Mouse (Mus musculus): ENCODE results near the gene Elane.
A peak's percentile ranks its signal among the peaks of the same experiment; 100 is the strongest.

Elane gene

GRCm38 (mm10) chr10:79858416-79859074 lies 27.5 kb upstream of the Elane start:
- no peak for DNase-seq (ENCODE audit: low read depth)

GRCm38 (mm10) chr10:79859116-79859515 lies 26.9 kb upstream of the Elane start:
- DNase-seq (ENCODE audit: low read depth): no peak

- no peak for DNase-seq (ENCODE audit: low read depth)
Observed at GRCm38 (mm10) chr10:79860079-79860911, 25.8 kb upstream of the Elane start.

- DNase-seq (ENCODE audit: low read depth): no peak
Observed at GRCm38 (mm10) chr10:79861230-79862048, 24.6 kb upstream of the Elane start.

GRCm38 (mm10) chr10:79862049-79862788 lies 23.8 kb upstream of the Elane start:
- DNase-seq (ENCODE audit: low read depth): no peak

- DNase-seq (ENCODE audit: low read depth): no peak
Observed at GRCm38 (mm10) chr10:79862925-79863324, 23.1 kb upstream of the Elane start.

GRCm38 (mm10) chr10:79864351-79865188 lies 21.5 kb upstream of the Elane start:
- DNase-seq (ENCODE audit: low read depth): no peak

GRCm38 (mm10) chr10:79865189-79865601 lies 20.9 kb upstream of the Elane start:
- DNase-seq (ENCODE audit: low read depth): no peak

GRCm38 (mm10) chr10:79865801-79866295 lies 20.2 kb upstream of the Elane start:
- no peak for DNase-seq (ENCODE audit: low read depth)

GRCm38 (mm10) chr10:79866601-79867000 lies 19.4 kb upstream of the Elane start:
- DNase-seq (ENCODE audit: low read depth): no peak

GRCm38 (mm10) chr10:79871845-79872244 lies 14.2 kb upstream of the Elane start:
- no peak for DNase-seq (ENCODE audit: low read depth)

- no peak for DNase-seq (ENCODE audit: low read depth)
Observed at GRCm38 (mm10) chr10:79872862-79873261, 13.2 kb upstream of the Elane start.

- no peak for DNase-seq (ENCODE audit: low read depth)
Observed at GRCm38 (mm10) chr10:79873313-79873712, 12.7 kb upstream of the Elane start.

GRCm38 (mm10) chr10:79873715-79874289 lies 12.2 kb upstream of the Elane start:
- DNase-seq (ENCODE audit: low read depth): no peak

- DNase-seq (ENCODE audit: low read depth): no peak
Observed at GRCm38 (mm10) chr10:79874290-79874862, 11.7 kb upstream of the Elane start, which contains the start of the genes Prtn3 and Plppr3. Gene Prtn3, plus strand, starts transcription at chr10:79874476. Gene Plppr3, minus strand, starts transcription at chr10:79874634.

- no peak for DNase-seq (ENCODE audit: low read depth)
Observed at GRCm38 (mm10) chr10:79877174-79877573, 8.9 kb upstream of the Elane start.

GRCm38 (mm10) chr10:79877757-79878156 lies 8.3 kb upstream of the Elane start:
- no peak for DNase-seq (ENCODE audit: low read depth)

GRCm38 (mm10) chr10:79879527-79879926 lies 6.5 kb upstream of the Elane start:
- no peak for DNase-seq (ENCODE audit: low read depth)

GRCm38 (mm10) chr10:79880721-79881120 lies 5.3 kb upstream of the Elane start:
- no peak for DNase-seq (ENCODE audit: low read depth)

- peak; percentile 56 for DNase-seq (ENCODE audit: low read depth)
Observed at GRCm38 (mm10) chr10:79881981-79882380, 4.1 kb upstream of the Elane start.

All from c-Kit-positive CD71-positive TER-119-negative erythroid progenitor cells, embryonic 14.5 days (primary cell).